Mouse (Mus musculus) testis, adult 2 months (tissue): ENCODE measurements around the gene Esrrg.

Experiments
- CTCF ChIP-seq: fragments of 200-500 bp; IDR thresholded peaks from 2 replicates; pipeline ENCODE4 v1.5.1; 2012; ENCODE audit warnings: low read depth, mild to moderate bottlenecking, inconsistent platforms, low read length, moderate library complexity; ENCODE audit not compliant: control insufficient read depth, insufficient read depth, insufficient replicate concordance
- POLR2A ChIP-seq: fragments of 200-500 bp; IDR thresholded peaks from 2 replicates; pipeline ENCODE4 v1.6.1; 2012; ENCODE audit warnings: low read depth, mild to moderate bottlenecking, inconsistent platforms, low read length, moderate library complexity; ENCODE audit not compliant: control insufficient read depth

- TF ChIP-seq POLR2A (no peak), CTCF (no peak)
Observed at GRCm38 (mm10) chr1:187755528-187755927, 146.9 kb downstream of the Esrrg start.
